Mouse (Mus musculus) liver, adult (tissue): ENCODE measurements at regions not wholly inside any gene's neighbourhood (a gene's known extent, or its start where the extent isn't known, plus 50 kb on each side); places are given as distances from the start of the nearest gene placed in this dataset.

Source experiments
- GATA4 ChIP-seq: IDR thresholded peaks from 2 replicates; pipeline ENCODE4 v1.6.1; 2014; ENCODE audit warnings: mild to moderate bottlenecking, low read length; ENCODE audit not compliant: insufficient replicate concordance

DNA sequence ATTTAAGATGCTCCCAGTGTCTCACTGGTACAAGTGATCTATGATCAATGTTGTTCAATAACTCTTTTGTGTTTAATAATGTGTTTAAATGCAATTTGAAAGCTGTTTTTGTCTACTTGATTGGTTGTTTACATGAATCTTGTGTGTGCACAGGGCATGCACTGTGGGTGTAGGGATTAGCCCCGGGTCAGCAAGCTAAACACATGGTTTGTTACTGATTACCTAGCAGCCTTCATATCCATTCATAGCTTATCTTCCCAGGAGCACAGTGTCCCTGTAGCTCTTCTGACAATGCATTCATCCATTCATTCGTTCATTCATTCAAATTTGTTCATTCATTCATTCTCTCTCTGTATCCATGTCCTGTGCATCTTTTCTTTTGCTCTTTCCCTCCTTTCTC lies 108.9 kb upstream of the 1700056E22Rik start:
- no peak for TF ChIP-seq GATA4

DNA sequence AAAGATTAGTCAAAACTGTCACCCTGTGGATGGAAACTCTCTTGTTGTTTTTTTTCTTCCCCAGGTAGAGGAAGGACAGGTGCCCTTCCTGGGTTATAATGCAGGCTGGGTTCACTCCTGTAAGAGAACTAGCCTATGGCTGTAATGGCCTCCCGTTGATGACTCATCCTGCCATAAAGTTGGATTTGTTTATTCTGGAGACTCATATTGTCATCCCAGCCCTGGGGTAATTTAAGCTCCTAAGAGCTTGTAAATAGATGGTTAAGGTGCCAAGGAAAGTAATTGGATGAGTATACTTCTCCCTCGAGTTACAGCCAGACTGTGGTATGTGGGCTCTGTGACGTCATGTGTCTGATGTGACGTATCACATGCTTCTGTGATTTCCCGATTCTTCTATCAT lies 106.4 kb upstream of the 1700056E22Rik start:
- TF ChIP-seq GATA4 = no peak

DNA sequence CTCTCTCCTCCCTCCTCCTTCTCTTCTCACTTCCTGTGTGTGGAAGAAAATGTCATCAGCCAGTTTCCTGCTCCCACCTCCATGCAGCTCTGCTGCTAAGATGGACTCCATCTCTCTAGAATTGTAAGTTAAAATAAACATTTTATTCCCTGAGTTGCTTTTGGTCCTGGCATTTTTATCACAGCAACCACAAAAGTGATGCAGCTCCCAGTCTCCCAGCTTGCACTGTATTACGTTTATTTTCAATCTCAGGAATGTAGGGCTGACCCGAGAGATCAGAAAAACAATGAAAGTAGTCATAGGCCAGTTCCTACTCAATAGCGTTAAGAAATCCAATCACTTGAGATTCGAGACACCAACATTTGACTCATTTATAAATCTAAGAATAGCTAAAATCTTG lies 106.0 kb upstream of the 1700056E22Rik start:
- no peak for TF ChIP-seq GATA4

- TF ChIP-seq GATA4 = no peak
Observed at GRCm38 (mm10) chr1:184138661-184139060, 104.6 kb upstream of the 1700056E22Rik start.

- TF ChIP-seq GATA4 = no peak
Observed at GRCm38 (mm10) chr1:184130897-184131296, 96.8 kb upstream of the 1700056E22Rik start.

DNA sequence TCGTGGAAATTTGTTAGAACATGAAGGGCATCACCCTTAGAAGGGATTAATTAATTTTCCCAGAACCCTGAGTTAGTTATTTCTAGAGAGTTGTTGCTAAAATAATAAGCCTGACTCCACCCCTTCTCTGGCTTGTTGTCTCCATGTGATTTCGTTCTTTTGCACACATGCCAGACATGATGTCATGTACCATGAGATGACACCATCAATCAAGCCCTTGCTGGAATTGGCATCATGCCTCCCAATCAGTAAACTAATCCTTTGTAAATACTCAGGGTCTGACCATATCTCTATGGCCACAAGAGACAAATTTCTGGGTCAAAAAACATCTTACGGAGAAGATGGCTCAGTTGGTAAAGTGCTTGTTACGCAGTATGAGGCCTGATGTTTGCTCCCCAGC lies 93.2 kb upstream of the 1700056E22Rik start:
- TF ChIP-seq GATA4 = no peak

GRCm38 (mm10) chr1:184126909-184127308 lies 92.8 kb upstream of the 1700056E22Rik start:
- TF ChIP-seq GATA4 = no peak
